Mouse (Mus musculus) bone marrow, adult 2 months (tissue): ENCODE data around the gene Lingo2.

ENCODE experiments used
- CTCF ChIP-seq: fragments of 200-500 bp; IDR thresholded peaks from 2 replicates; pipeline ENCODE4 v1.5.1; 2011; ENCODE audit warnings: low read length, control low read depth; ENCODE audit not compliant: control insufficient read depth, insufficient read depth
- POLR2A ChIP-seq: fragments of 200-500 bp; IDR thresholded peaks from 2 replicates; pipeline ENCODE4 v1.6.1; 2011; ENCODE audit warnings: low read depth, mild to moderate bottlenecking, control low read depth, low read length, borderline replicate concordance; ENCODE audit not compliant: control insufficient read depth

- TF ChIP-seq CTCF = no peak
- no peak for TF ChIP-seq POLR2A
These were observed 1180.7 kb downstream of the Lingo2 start for GRCm38 (mm10) chr4:35770810-35771209.
